Mouse (Mus musculus) testis, postnatal 14 days (tissue): ENCODE data around the gene Tank.

Experiments
- DNase-seq: peaks from one replicate; pipeline ENCODE4 v3.0.0; 2021; ENCODE audit warnings: low spot score

Gene Tank

DNA sequence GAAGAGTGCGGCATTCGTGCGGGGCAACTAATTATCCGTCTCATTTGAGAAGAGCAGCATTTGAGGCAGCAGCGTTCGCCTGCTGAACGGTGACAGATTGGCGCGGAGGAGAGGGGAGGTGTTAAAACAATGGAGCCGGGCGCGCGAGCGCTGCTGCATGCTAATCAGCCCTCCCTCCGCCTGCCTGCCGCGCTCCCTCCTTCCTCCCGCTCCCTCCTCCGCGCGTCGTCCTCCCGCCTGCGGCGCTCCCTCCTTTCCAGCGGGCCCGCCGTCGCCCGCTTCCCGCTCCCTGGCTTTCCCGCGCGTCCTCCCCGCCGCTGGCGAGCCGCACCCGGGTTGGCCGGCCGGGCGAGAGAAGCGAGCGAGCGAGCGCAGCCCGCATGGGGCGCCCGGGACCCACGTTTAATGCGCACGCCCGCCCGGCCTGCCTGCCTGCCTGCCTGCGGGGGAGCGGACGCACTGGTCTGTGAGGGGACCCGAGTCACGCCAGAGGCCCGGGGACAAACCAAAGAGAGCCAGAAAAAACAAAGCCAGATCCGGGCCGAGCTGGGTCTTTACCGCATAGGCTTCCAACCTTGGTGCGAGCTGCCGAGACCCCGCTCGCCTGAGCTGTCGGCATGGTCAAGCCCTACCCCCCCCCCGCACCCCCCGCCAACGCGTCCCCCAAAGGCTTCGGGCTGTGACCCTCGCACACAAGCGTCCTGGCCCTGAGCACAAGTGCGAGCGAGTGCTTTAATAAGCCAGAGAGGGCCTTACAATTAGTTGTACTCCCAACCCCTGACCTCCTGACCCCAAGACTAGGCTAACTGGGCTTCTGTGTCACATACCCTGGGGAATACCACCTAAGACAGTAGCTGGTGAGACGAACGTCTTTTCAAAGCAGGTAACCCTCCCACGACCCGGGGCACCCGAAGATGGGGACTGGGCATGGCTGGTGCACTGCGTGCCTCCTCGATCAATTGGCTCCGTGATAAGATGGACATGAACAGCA lies 78.3 kb downstream of the Tank start:
- DNase-seq: peak; percentile 74

GRCm38 (mm10) chr2:61659254-61659653 lies 80.9 kb downstream of the Tank start:
- DNase-seq: no peak

DNA sequence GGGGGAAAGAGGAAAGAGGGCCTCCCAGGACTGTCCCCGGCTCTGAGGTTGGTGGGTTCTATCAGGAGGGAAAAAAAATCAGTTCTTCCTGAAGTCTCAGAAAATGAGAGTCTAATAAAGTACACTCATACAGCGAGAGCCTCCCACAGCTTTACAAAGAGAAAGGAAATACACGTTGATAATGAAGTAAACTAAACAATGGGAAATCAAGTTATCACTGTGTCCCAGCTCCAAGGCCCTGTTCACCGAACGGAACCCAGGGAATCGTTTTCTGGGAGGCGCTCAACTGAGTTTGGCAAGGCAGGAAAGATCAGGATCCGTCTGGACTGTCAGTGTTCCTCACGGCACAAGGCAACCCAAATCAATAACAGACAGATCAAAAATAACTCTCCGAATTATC lies 84.4 kb downstream of the Tank start:
- DNase-seq: no peak

DNA sequence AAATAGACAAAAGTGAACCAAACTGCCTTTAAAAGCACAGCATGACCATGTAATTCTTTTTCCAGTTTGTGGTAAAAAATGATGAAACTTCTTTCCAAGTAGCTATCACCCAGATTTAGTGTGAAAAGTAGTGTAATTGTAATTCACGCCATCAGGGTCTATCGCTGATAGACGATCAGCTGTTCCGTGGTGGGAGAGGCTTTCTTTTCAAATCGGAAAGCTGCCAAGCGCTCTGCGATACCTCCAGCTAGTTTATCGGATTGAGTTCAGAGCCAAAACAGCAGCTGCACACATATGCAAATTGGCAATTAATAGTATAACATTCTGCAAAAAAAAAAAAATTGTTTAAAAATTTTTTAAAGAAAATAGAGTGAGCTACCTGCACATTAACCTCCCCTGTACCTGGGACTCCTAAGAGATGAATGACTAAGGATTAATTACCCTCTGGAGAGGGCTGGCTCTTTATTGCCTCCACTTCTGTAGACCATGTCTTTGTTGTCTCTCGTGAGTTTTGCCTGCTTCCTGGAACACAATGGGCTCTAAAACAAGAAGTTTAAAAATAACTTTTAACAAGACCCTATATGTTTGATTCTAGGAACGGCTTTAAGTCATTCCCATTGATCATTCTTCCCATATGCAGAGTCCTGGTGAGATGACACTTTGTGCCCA lies 85.3 kb downstream of the Tank start:
- no peak for DNase-seq

DNA sequence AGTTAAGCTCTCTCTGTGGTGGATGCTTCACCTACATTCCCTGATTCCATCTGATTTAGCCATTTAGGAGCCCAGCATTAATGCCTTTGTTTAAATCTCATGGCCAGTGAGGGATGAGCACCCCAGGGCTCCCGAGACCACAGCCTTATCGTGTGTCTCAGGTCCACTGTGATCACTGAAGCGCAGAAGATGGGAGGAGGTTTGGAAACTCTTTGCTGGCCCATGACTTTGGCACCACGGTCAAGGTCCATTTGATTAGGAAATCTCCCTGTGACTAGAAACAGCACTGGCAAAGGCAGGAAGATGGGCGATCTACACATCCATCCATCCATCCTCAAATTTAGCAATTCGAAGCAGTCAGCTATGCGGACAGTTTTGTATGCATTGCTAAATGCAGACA lies 89.0 kb downstream of the Tank start:
- no peak for DNase-seq

DNA sequence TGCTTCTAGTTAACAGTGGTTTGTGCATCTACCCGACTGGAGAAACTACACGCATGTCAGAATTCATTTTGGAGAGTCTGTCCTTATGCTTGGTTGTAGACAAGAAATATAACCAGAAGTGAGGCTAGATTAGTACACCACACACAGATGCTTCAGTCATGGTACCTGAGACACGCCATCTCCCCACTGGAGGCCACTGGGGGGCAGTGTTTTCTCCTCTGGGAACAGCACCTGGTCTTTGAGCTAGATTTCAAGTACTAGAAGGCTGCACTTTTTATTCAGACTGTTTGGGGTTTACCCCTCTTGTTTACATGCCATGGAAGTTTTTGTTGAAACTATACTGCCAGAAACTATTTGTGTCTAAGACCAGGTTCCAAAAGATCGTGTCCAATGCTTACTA lies 89.9 kb downstream of the Tank start:
- DNase-seq: no peak

DNA sequence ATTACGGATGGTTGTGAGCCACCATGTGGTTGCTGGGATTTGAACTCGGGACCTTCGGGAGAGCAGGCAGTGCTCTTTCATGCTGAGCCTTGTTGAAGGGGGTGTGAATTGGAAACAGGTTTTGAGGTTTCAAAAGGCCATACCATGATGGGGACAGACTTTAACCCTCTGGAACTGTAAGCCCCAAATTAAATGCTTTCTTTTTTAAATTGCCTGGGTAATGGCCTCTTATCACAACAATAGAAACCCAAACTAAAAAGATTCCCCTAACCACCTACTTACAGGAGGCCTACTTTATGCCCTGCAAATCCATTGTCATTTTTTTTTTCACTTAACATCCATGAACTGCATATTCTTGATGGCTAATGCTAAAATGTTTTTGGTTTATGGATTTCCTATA lies 96.2 kb downstream of the Tank start:
- no peak for DNase-seq

- no peak for DNase-seq
These were observed 103.2 kb downstream of the Tank start for GRCm38 (mm10) chr2:61681572-61681971.

DNA sequence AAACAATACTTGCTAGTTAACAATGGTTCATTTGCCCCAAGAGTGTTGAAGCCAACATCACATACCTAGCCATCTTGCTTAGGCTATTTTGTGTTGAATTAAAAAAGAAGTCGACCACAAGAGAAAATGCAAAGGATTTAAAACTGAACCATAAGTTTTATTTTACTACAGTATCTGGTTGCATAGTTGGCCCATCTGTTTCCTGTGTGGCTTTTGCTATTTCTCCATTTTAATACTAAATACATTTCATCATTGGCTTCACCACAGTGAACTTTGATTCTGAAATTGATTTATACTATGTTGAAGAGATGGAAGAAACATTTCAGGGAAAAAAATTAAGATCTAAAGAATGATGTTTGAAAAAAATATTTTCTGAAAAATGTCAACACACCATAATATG lies 108.1 kb downstream of the Tank start:
- no peak for DNase-seq

GRCm38 (mm10) chr2:61689086-61689485 lies 110.7 kb downstream of the Tank start:
- DNase-seq: no peak
